Mouse (Mus musculus): Measurements from ENCODE around the gene Mex3a. TPM values are rescaled to one million over a fixed set of nuclear protein-coding genes. Genes with fewer than 3 reads are reported as not detected.

Mex3a gene
- total RNA-seq, 2 experiments from 2014 or later: 2.8 to 3.0 TPM

DNA sequence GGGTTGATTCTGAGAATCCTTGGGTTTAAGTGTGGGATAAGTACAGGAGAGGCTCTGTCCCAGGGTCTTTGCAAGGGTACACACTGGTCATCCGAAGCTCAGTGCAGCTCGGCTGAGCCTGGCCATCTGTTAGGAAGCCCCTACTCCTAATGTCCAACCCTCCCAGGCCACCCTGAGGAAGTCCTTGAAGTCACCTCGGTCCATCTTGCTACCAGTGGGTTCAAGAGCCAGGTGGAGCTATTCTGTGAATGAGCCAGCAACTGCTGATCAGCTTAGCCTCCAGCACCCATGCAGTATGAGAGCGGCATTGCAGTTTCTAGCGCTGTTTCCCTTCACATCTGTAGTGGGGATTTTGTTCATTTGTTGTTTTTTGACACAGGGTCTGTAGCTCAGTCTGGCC lies 7.9 kb downstream of the Mex3a start:
- DNase-seq (ENCODE audit: low spot score in 2 of 2): no peak
- intact Hi-C loops (cut with DNase I): no loop called here

DNA sequence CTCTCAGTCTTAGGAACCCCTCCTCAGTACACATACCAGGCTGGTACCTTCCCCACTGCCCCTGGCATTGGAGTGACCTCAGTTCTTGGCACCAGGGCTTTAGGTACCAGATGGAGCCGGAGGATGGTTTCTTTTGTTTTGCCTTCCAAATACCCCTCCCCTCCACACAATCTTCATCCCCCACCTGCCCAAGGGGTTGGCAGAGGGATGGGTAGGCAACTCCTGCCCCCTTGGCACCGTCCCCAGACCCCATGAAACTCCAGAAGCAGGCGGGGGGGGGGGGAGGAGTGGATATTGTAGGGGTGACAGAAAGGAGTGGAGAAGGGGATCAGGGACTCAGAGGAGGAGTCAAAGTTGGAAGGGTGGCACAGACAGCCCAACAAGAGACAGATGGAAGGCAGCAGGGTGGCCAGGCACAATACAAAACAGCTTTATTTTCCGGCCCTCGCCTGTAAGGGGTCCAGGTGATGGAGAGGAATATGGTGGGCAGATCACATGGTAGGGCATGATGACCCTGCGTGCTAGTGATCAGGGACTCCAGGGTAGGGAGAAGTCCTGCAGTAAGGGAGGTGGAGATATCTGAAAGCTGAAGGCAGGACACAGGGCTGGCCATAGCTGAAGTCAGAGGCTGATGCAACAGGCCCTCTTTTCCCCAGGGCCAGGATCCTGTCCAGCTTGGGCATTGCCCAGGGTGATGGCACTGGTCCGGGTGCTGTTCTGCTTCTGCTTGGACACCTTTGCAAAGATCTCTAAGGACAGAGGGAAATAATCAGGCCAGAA lies 9.6 kb downstream of the Mex3a start:
- no peak for DNase-seq (ENCODE audit: low spot score in 2 of 2)
- intact Hi-C loops (cut with DNase I): no loop called here

DNA sequence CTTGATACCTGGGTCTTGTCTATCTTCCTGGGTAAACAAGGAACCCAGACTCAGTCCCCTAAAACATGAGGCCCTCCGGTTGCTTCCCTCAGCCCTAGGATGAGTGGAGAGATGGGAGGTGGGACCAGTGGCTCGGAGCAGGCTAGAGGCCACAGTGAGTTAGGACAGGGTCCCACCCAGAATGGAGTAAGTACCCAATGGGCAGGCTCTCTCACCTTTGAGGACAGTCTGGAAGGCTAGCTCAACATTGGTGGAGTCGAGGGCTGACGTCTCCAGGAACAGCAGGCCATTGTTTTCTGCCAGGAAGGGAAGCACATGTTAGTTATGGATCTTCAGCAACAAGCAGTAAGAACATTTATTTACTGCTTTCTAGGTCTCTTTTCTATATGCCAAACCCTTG lies 10.3 kb downstream of the Mex3a start:
- intact Hi-C loops (cut with DNase I): no loop called here
- DNase-seq (ENCODE audit: low spot score in 2 of 2): no peak

GRCm38 (mm10) chr3:88543174-88543573 lies 11.0 kb downstream of the Mex3a start:
- DNase-seq (ENCODE audit: low spot score in 2 of 2): no peak
- intact Hi-C loops (cut with DNase I): no loop called here

- intact Hi-C loops (cut with DNase I): no loop called here
- no peak for DNase-seq (ENCODE audit: low spot score in 2 of 2)
Measured at GRCm38 (mm10) chr3:88543651-88544410, 11.6 kb downstream of the Mex3a start.

DNA sequence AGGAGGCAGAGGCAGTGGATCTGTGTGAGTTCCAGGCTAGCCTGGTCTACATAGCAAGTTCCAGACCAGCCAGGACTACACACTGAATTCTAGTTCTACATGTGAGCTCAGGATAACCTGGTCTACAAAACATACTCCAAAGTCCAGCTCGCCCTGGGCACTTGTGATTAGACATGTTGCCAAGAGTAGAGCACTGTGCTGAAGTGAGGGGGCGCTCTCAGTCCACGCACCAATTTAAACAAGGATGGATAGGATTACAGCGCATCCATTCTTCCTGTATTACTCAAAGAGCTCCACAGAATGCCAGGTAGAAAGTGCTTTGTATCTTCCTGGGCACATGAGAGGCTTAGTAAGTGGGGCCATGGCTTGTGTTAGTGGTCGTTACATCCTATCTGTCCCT lies 12.3 kb downstream of the Mex3a start:
- intact Hi-C loops (cut with DNase I): no loop called here
- DNase-seq (ENCODE audit: low spot score in 2 of 2): no peak

- DNase-seq (ENCODE audit: low spot score in 2 of 2): no peak
- intact Hi-C loops (cut with DNase I): no loop called here
Measured at GRCm38 (mm10) chr3:88544955-88545591, 12.9 kb downstream of the Mex3a start.

GRCm38 (mm10) chr3:88546674-88547418 lies 14.7 kb downstream of the Mex3a start:
- DNase-seq (ENCODE audit: low spot score in 2 of 2): no peak
- intact Hi-C loops (cut with DNase I): no loop called here

GRCm38 (mm10) chr3:88548180-88548917 lies 16.2 kb downstream of the Mex3a start, which contains the start of gene Rab25:
TSS of gene Rab25 (minus strand) at chr3:88548300.
- DNase-seq (ENCODE audit: low spot score in 2 of 2): no peak
- intact Hi-C loops (cut with DNase I): no loop called here

GRCm38 (mm10) chr3:88551586-88551985 lies 19.4 kb downstream of the Mex3a start:
- DNase-seq (ENCODE audit: low spot score in 2 of 2): no peak
- intact Hi-C loops (cut with DNase I): loop anchor here (5.0 kb wide), 1 partner anchor 664 kb away; the partner anchor contains the start of gene Prcc

- intact Hi-C loops (cut with DNase I): loop anchor here (5.0 kb wide), 1 partner anchor 665 kb away; the partner anchor contains the start of gene Prcc
- no peak for DNase-seq (ENCODE audit: low spot score in 2 of 2)
Measured at GRCm38 (mm10) chr3:88552082-88552645, 20.0 kb downstream of the Mex3a start.

DNA sequence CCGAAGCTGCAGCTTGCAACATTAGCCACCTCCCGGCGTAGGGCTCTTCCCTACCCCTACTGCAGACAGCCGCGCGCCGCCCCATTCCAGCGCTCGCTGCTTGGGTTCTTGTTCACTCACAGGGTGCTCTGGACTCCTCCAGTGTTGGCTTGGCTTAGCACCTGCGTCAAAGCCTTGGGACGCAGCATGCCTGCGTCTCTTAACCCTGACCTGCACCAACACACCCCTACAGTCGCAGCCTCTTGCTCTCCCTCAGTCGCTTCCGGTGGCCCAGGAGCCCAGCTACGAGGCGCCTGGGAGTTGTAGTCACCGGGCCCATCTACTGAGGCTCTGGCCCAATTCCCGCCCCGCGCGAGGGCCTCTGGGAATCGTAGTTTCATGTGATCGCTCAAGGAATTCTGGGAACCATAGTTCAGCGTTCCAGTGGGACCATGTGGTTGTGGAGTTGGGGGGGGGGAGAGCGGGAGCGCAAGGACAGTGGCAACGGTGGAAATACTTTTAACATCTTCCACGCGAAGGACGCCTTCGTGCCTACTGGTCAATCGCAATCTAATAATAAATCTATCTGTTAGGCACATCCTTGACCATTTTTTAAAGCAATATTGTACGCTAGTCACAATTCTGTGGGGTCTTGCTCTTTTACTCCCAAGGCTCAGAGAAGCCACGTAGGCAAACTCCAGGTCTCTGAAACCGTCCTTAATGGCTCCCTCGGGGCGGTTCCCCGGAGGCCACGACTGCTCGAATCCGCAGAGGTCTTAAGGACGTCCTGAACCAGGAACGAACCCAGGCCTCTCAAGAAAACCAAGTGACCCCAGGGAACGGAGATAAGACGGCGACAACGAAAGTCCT lies 20.7 kb downstream of the Mex3a start, which contains the start of gene Lamtor2:
TSS of gene Lamtor2 (minus strand) at position 399 of the 849 bp plus-strand sequence.
- intact Hi-C loops (cut with DNase I): loop anchor here (5.0 kb wide), 1 partner anchor 666 kb away; the partner anchor contains the start of gene Prcc

GRCm38 (mm10) chr3:88553525-88553879 lies 21.3 kb downstream of the Mex3a start, which contains the start of gene Ubqln4:
TSS of gene Ubqln4 (plus strand) at chr3:88553758.
- DNase-seq (ENCODE audit: low spot score in 2 of 2): peak; percentile 84 to 91
- intact Hi-C loops (cut with DNase I): loop anchor here (5.0 kb wide), 1 partner anchor 666 kb away; the partner anchor contains the start of gene Prcc

More for the DNA sequence above, 20.7 kb downstream of the Mex3a start, which contains the start of gene Lamtor2:
- DNase-seq (ENCODE audit: low spot score in 2 of 2): peak; percentile 98 to 99

GRCm38 (mm10) chr3:88553880-88554586 lies 21.8 kb downstream of the Mex3a start:
- intact Hi-C loops (cut with DNase I): loop anchor here (5.0 kb wide), 1 partner anchor 667 kb away; the partner anchor contains the start of gene Prcc
- peak; percentile 42 to 66 for DNase-seq (ENCODE audit: low spot score in 2 of 2)

GRCm38 (mm10) chr3:88555069-88555605 lies 22.9 kb downstream of the Mex3a start:
- intact Hi-C loops (cut with DNase I): no loop called here
- no peak for DNase-seq (ENCODE audit: low spot score in 2 of 2)

GRCm38 (mm10) chr3:88555731-88556130 lies 23.5 kb downstream of the Mex3a start:
- intact Hi-C loops (cut with DNase I): no loop called here
- DNase-seq (ENCODE audit: low spot score in 2 of 2): no peak
